Mouse (Mus musculus): ENCODE results near the gene Chtop. TPM values are rescaled to one million over a fixed set of nuclear protein-coding genes. Genes with fewer than 3 reads are reported as not detected.

Chtop gene
- polyA plus RNA-seq, 1 experiment = 53.5 TPM

GRCm38 (mm10) chr3:90509747-90510123 lies 437 bp upstream of the Chtop start:
- TF ChIP-seq POLR2A (IDR thresholded peaks at IDR 0.05; ENCODE audit: control insufficient read depth, low read depth, low read length) (no peak), CTCF (IDR thresholded peaks at IDR 0.05; ENCODE audit: control insufficient read depth, insufficient read depth, insufficient replicate concordance, low read depth, low read length) (no peak)
- peaks cover 7% of the 10 kb centered on the region for H3K36me3 ChIP-seq (ENCODE audit: control insufficient read depth, insufficient read depth, low read length)
- H3K4me1 ChIP-seq (ENCODE audit: control insufficient read depth, insufficient read depth, low read length) = peaks cover 13% of the 10 kb centered on the region
- H3K27ac ChIP-seq (ENCODE audit: control insufficient read depth, insufficient read depth, low read depth, low read length) = peak overlapping the region; percentile 80
- peak overlapping the region; percentile 100; the same call in 1 of the 2 replicates for H3K4me3 ChIP-seq (ENCODE audit: control insufficient read depth, low read depth, low read length)
- H3K27me3 ChIP-seq (ENCODE audit: control insufficient read depth, insufficient read depth, low read length) = no peaks in the 10 kb centered on the region

GRCm38 (mm10) chr3:90508287-90508949 lies 880 bp downstream of the Chtop start:
- peak overlapping the region; percentile 99 for H3K27ac ChIP-seq (ENCODE audit: control insufficient read depth, insufficient read depth, low read depth, low read length)
- H3K27me3 ChIP-seq (ENCODE audit: control insufficient read depth, insufficient read depth, low read length) = no peaks in the 10 kb centered on the region
- TF ChIP-seq POLR2A (IDR thresholded peaks at IDR 0.05; ENCODE audit: control insufficient read depth, low read depth, low read length) (no peak), CTCF (IDR thresholded peaks at IDR 0.05; ENCODE audit: control insufficient read depth, insufficient read depth, insufficient replicate concordance, low read depth, low read length) (no peak)
- peaks cover 7% of the 10 kb centered on the region for H3K36me3 ChIP-seq (ENCODE audit: control insufficient read depth, insufficient read depth, low read length)
- H3K4me3 ChIP-seq (ENCODE audit: control insufficient read depth, low read depth, low read length) = peak overlapping the region; percentile 100
- H3K4me1 ChIP-seq (ENCODE audit: control insufficient read depth, insufficient read depth, low read length) = peaks cover 2% of the 10 kb centered on the region; the same call in 1 of the 2 replicates

- H3K4me1 ChIP-seq (ENCODE audit: control insufficient read depth, insufficient read depth, low read length) = peaks cover 2% of the 10 kb centered on the region; the same call in 1 of the 2 replicates
- TF ChIP-seq CTCF (IDR thresholded peaks at IDR 0.05; ENCODE audit: control insufficient read depth, insufficient read depth, insufficient replicate concordance, low read depth, low read length) = no peak
- no peak for TF ChIP-seq POLR2A (IDR thresholded peaks at IDR 0.05; ENCODE audit: control insufficient read depth, low read depth, low read length)
- no peak overlapping the region for H3K4me3 ChIP-seq (ENCODE audit: control insufficient read depth, low read depth, low read length)
- H3K36me3 ChIP-seq (ENCODE audit: control insufficient read depth, insufficient read depth, low read length) = peaks cover 7% of the 10 kb centered on the region
- no peak overlapping the region for H3K27ac ChIP-seq (ENCODE audit: control insufficient read depth, insufficient read depth, low read depth, low read length)
- H3K27me3 ChIP-seq (ENCODE audit: control insufficient read depth, insufficient read depth, low read length) = no peaks in the 10 kb centered on the region
Measured at GRCm38 (mm10) chr3:90506362-90506761, 2.9 kb downstream of the Chtop start.

DNA sequence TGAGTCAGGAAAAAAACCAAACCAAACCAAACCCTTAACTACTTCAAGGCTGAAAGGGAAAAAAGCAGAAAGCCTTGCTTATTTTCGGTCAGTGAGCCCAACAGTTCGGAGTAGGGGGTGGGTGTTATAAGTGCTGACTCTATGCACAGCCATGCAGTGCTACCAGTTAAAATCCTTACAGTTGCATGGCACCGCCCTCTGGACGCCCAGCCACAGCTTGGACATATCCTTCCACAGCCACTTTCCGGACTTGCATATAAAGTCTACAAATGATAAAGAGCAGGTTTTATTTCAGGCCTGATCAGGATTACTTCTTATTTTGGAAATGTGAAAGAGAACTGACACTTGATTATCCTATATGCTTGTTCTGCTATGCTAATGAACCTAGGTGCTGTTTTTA lies 4.1 kb downstream of the Chtop start:
- Histone ChIP-seq H3K36me3 (ENCODE audit: control insufficient read depth, insufficient read depth, low read length) (peaks cover 7% of the 10 kb centered on the region), H3K4me1 (ENCODE audit: control insufficient read depth, insufficient read depth, low read length) (peaks cover 2% of the 10 kb centered on the region; the same call in 1 of the 2 replicates), H3K27ac (ENCODE audit: control insufficient read depth, insufficient read depth, low read depth, low read length) (no peak overlapping the region), H3K4me3 (ENCODE audit: control insufficient read depth, low read depth, low read length) (no peak overlapping the region), H3K27me3 (ENCODE audit: control insufficient read depth, insufficient read depth, low read length) (no peaks in the 10 kb centered on the region)
- no peak for TF ChIP-seq POLR2A (IDR thresholded peaks at IDR 0.05; ENCODE audit: control insufficient read depth, low read depth, low read length)
- TF ChIP-seq CTCF (IDR thresholded peaks at IDR 0.05; ENCODE audit: control insufficient read depth, insufficient read depth, insufficient replicate concordance, low read depth, low read length) = no peak

GRCm38 (mm10) chr3:90503444-90503843 lies 5.9 kb downstream of the Chtop start:
- TF ChIP-seq CTCF (IDR thresholded peaks at IDR 0.05; ENCODE audit: control insufficient read depth, insufficient read depth, insufficient replicate concordance, low read depth, low read length) (no peak), POLR2A (IDR thresholded peaks at IDR 0.05; ENCODE audit: control insufficient read depth, low read depth, low read length) (no peak)
- Histone ChIP-seq H3K4me3 (ENCODE audit: control insufficient read depth, low read depth, low read length) (no peak overlapping the region), H3K27me3 (ENCODE audit: control insufficient read depth, insufficient read depth, low read length) (no peaks in the 10 kb centered on the region), H3K27ac (ENCODE audit: control insufficient read depth, insufficient read depth, low read depth, low read length) (no peak overlapping the region), H3K4me1 (ENCODE audit: control insufficient read depth, insufficient read depth, low read length) (peaks cover 2% of the 10 kb centered on the region; the same call in 1 of the 2 replicates), H3K36me3 (ENCODE audit: control insufficient read depth, insufficient read depth, low read length) (peaks cover 7% of the 10 kb centered on the region)

DNA sequence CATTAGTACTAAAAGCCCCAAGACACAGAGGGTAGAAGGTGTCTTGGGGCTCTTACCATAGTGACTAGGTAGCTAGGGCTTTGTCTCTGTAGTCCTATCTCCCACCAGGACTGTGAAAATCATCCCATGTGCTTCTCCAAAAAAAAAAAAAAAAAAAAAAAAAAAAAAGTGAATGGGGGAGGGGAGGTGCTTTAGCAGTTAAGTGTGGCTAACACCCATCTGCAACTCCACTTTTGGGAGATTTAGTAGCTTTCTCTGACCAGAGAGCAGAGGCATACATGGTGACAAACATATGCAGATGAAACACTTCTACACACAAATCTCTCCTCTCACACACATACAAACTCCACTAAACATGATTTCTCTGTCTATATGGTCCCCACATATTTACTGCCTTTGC lies 11.7 kb downstream of the Chtop start:
- H3K27ac ChIP-seq (ENCODE audit: control insufficient read depth, insufficient read depth, low read depth, low read length) = no peak overlapping the region
- no peaks in the 10 kb centered on the region for H3K27me3 ChIP-seq (ENCODE audit: control insufficient read depth, insufficient read depth, low read length)
- H3K4me3 ChIP-seq (ENCODE audit: control insufficient read depth, low read depth, low read length) = no peak overlapping the region
- TF ChIP-seq CTCF (IDR thresholded peaks at IDR 0.05; ENCODE audit: control insufficient read depth, insufficient read depth, insufficient replicate concordance, low read depth, low read length) = no peak
- TF ChIP-seq POLR2A (IDR thresholded peaks at IDR 0.05; ENCODE audit: control insufficient read depth, low read depth, low read length) = no peak
- no peaks in the 10 kb centered on the region for H3K4me1 ChIP-seq (ENCODE audit: control insufficient read depth, insufficient read depth, low read length)
- H3K36me3 ChIP-seq (ENCODE audit: control insufficient read depth, insufficient read depth, low read length) = 0 out of 2 replicates have a peak, but pooled peaks cover 1% of the 10 kb centered on the region

GRCm38 (mm10) chr3:90495850-90496525 lies 13.3 kb downstream of the Chtop start:
- Histone ChIP-seq H3K4me3 (ENCODE audit: control insufficient read depth, low read depth, low read length) (no peak overlapping the region), H3K27me3 (ENCODE audit: control insufficient read depth, insufficient read depth, low read length) (no peaks in the 10 kb centered on the region), H3K36me3 (ENCODE audit: control insufficient read depth, insufficient read depth, low read length) (0 out of 2 replicates have a peak, but pooled peaks cover 1% of the 10 kb centered on the region), H3K27ac (ENCODE audit: control insufficient read depth, insufficient read depth, low read depth, low read length) (no peak overlapping the region), H3K4me1 (ENCODE audit: control insufficient read depth, insufficient read depth, low read length) (no peaks in the 10 kb centered on the region)
- TF ChIP-seq CTCF (IDR thresholded peaks at IDR 0.05; ENCODE audit: control insufficient read depth, insufficient read depth, insufficient replicate concordance, low read depth, low read length) (no peak), POLR2A (IDR thresholded peaks at IDR 0.05; ENCODE audit: control insufficient read depth, low read depth, low read length) (no peak)
